Mouse (Mus musculus) liver, embryonic 14.5 days (tissue): ENCODE data around the gene Tmem9.

Source experiments
- CTCF ChIP-seq: IDR thresholded peaks from 2 replicates; pipeline ENCODE4 v1.5.1; 2016; ENCODE audit warnings: antibody characterized with exemption, low read depth, control low read depth
- EP300 ChIP-seq: IDR thresholded peaks from 2 replicates; pipeline ENCODE4 v1.6.1; 2016; ENCODE audit warnings: antibody characterized with exemption, low read depth

DNA sequence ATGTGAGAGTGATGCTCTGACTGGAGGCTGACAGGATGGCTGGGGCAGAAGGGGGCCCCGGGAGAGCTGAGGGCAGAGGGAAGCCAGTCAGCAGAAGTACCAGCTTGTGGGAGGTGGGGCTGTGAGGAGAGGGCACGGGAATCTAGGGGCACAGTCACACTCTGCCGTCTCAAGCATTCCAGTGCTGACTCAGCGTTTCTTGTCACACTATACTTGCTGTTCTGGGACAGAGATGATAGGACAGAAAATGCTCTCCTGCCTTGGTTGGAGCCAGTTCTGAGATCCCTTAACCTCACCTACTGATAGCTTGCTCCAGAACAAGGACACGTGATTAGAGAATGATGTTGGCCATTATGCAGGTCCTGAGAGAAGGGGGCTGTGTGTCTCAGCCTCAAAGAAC lies 44.8 kb upstream of the Tmem9 start:
- TF ChIP-seq CTCF (no peak), EP300 (no peak)
